Mouse (Mus musculus) megakaryocyte, embryonic 14.5 days (primary cell): ENCODE measurements around the gene Rgs13.

Experiments used
- FLI1 ChIP-seq: IDR thresholded peaks from 2 replicates; pipeline ENCODE4 v1.6.1; 2012; ENCODE audit warnings: low read length, inconsistent platforms, mixed read lengths
- GATA1 ChIP-seq: IDR thresholded peaks from 3 replicates; pipeline ENCODE4 v1.6.1; 2012; ENCODE audit warnings: mixed read lengths, low read length, inconsistent platforms, borderline replicate concordance

DNA sequence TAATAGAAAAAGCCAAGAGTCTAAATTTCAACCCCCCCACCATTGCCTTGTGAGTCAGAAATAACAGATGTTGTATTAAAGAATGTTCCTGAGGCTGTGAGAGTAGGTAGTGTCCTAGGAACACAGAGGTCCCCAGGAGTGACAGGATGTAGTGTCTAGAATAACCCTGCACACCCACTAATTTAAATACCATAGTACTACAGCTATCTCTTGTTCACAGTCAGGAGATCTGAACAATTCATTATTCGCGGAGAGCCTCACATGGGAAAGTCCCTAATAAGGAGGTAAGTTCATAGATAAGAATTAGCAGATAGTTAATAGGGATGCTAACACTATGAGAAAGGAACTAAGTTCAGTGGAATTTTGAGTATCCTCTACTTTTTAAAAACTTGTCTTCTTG, 10.9 kb downstream of the Rgs13 start:
- TF ChIP-seq FLI1: no peak
- no peak for TF ChIP-seq GATA1
